Mouse (Mus musculus): Measurements from ENCODE around the gene Flt1. TPM values are rescaled to one million over a fixed set of nuclear protein-coding genes. Genes with fewer than 3 reads are reported as not detected.

Gene Flt1
- polyA plus RNA-seq, 1 experiment from 2014 or later = 9.9 TPM

DNA sequence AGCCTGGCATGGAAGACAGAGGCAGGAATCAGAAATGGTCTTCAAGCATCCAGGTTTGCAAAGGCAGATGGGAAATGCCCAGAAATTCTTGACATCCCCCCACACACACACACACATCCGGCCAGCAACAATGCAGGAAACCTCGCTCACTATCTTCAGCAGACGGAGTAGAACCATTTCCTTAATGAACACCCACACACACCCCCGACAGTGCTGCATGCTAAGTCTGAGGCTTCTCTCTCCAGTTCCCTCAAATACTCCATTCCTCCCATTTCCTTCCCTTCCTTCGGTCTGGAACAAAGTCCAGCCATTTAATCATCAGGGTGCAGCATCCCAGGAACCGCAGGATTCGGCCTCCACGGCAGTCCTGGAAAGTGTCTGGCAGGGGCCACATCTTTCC lies 4.4 kb downstream of the Flt1 start:
- WGBS = 30% methylated on average over 8 of the region's 8 CpGs
- Histone ChIP-seq H3K9me3 (no peaks in the 10 kb centered on the region), H3K9ac (no peak overlapping the region), H3K36me3 (replicated peaks) (no peaks in the 10 kb centered on the region), H3K4me3 (replicated peaks) (no peak overlapping the region), H3K27me3 (peaks cover 71% of the 10 kb centered on the region), H3K4me1 (peaks cover 16% of the 10 kb centered on the region), H3K4me2 (no peak overlapping the region), H3K27ac (no peak overlapping the region)
- no peak for ATAC-seq (ENCODE audit: low FRiP score)

DNA sequence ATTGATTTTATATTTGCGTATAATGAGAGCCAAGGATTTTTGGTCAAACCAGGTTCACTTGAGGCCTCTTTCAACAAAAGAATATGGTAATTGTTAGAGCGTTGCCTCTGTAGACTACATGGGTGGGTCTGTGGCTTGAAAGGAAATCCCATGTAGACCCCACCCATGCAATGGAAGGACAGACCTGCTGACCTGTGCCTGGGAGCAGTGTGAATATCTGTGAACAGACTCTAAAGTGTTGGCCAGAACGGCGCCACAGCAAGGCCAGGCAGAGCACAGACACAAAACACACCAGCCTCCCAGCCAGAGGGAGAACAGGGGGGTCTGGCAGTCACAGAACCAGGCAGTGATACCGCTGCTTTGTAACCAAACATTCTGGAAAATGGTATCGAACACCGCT lies 7.5 kb downstream of the Flt1 start:
- 91% methylated on average over 7 of the region's 7 CpGs for WGBS
- Histone ChIP-seq H3K36me3 (replicated peaks) (no peaks in the 10 kb centered on the region), H3K27me3 (peaks cover 46% of the 10 kb centered on the region), H3K9me3 (no peaks in the 10 kb centered on the region), H3K4me3 (replicated peaks) (no peak overlapping the region), H3K9ac (no peak overlapping the region), H3K27ac (no peak overlapping the region), H3K4me1 (no peaks in the 10 kb centered on the region), H3K4me2 (no peak overlapping the region)
- no peak for ATAC-seq (ENCODE audit: low FRiP score)

DNA sequence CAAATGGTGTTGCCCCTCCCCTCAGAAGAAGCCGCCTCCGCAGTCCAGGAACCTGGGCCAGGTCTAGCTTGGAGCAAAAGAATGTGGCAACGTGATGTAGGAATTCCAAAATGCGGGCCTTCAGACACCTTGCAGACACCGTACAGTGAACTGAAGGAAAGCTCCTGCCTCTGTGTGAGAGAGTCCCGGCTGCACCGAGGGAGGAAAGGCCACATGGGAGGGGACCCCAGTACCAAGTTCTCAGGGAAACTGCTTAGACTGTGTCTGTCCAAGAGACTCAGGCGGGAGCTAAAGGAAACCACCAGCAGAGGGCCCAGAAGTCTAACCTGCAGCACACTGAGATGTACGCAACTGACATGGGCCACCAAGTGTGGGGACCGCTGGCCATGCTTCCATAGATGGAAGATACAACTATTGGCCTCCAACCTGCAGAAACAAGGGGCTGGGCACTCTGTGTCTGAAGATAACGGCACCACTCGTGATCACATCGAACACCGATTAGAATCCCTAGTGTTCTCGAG lies 9.1 kb downstream of the Flt1 start:
- Histone ChIP-seq H3K9me3 (no peaks in the 10 kb centered on the region), H3K4me1 (no peaks in the 10 kb centered on the region), H3K9ac (no peak overlapping the region), H3K36me3 (replicated peaks) (no peaks in the 10 kb centered on the region), H3K4me3 (replicated peaks) (no peak overlapping the region), H3K27me3 (peaks cover 35% of the 10 kb centered on the region), H3K27ac (no peak overlapping the region), H3K4me2 (no peak overlapping the region)
- ATAC-seq (ENCODE audit: low FRiP score) = no peak
- 72% methylated on average over 15 of the region's 15 CpGs for WGBS

DNA sequence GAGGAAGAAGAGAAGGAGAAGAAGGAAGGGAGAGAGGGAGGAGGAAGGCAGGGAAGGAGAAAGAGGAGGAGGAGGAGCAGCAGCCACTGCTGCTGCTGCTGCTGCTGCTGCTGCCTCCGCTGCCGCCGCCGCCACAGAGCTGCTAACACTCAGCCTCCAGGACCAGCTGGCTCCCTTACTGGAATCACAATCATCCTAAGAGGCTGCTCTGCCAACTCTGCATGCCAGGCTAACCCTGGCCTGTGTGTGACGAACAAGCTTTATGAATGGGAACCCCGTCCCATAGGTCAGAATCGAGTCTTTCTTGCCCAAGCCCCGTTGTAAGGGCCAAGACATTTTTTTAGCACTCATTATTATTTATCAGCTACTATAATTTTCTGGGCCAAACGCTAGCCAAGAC lies 9.5 kb downstream of the Flt1 start:
- ATAC-seq (ENCODE audit: low FRiP score) = no peak

DNA sequence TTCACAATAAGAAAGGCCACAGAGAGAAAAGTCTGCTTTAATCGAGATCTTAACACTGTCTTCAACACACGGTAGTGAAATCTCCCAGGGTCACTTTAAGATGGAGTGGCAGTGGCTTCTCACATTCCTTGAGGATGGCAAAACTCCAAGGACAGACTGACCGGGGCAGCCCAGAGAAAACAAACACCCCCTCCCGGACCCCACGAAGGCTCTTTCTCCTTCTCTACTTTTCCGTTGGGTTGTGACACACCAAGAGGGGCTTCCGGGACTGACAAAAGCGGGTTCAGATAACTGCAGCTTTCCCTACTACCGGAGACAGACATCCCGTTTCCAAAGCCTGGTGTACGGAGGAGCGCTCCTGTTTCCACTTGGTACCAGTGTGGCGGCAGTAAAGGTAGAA lies 10.4 kb downstream of the Flt1 start:
- Histone ChIP-seq H3K4me1 (no peaks in the 10 kb centered on the region), H3K9me3 (no peaks in the 10 kb centered on the region), H3K4me3 (replicated peaks) (no peak overlapping the region), H3K9ac (no peak overlapping the region), H3K36me3 (replicated peaks) (no peaks in the 10 kb centered on the region), H3K4me2 (no peak overlapping the region), H3K27ac (no peak overlapping the region), H3K27me3 (peaks cover 21% of the 10 kb centered on the region)
- WGBS = 90% methylated on average over 13 of the region's 13 CpGs
- ATAC-seq (ENCODE audit: low FRiP score) = no peak

More for the DNA sequence above, 9.5 kb downstream of the Flt1 start:
- Histone ChIP-seq H3K4me3 (replicated peaks) (no peak overlapping the region), H3K27me3 (peaks cover 30% of the 10 kb centered on the region), H3K9ac (no peak overlapping the region), H3K27ac (no peak overlapping the region), H3K4me1 (no peaks in the 10 kb centered on the region), H3K36me3 (replicated peaks) (no peaks in the 10 kb centered on the region), H3K9me3 (no peaks in the 10 kb centered on the region), H3K4me2 (no peak overlapping the region)
- 80% methylated on average over 9 of the region's 9 CpGs for WGBS

DNA sequence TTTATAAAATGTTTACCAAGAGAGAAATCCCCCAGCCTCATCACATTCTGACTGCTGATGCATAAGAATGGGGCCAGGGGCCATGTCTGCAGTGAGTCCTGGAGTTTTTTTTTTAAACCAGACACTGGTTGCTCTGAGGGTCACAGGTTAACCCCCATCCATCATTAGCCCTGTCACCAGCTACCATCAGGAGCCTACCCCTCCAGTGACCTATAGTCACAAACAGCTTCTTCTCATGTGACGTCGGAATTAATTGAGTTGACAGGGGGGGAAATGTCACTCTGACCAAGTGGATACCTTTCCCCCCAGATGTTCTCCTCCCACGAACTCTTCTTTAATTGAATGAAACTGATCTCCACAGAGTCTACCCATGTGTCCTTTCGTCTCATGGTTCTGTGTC lies 17.3 kb downstream of the Flt1 start:
- Histone ChIP-seq H3K4me3 (replicated peaks) (no peak overlapping the region), H3K27ac (no peak overlapping the region), H3K9me3 (no peaks in the 10 kb centered on the region), H3K36me3 (replicated peaks) (no peaks in the 10 kb centered on the region), H3K9ac (no peak overlapping the region), H3K27me3 (no peaks in the 10 kb centered on the region), H3K4me1 (no peaks in the 10 kb centered on the region), H3K4me2 (no peak overlapping the region)
- ATAC-seq (ENCODE audit: low FRiP score) = no peak
- 81% methylated on average over 4 of the region's 4 CpGs for WGBS

DNA sequence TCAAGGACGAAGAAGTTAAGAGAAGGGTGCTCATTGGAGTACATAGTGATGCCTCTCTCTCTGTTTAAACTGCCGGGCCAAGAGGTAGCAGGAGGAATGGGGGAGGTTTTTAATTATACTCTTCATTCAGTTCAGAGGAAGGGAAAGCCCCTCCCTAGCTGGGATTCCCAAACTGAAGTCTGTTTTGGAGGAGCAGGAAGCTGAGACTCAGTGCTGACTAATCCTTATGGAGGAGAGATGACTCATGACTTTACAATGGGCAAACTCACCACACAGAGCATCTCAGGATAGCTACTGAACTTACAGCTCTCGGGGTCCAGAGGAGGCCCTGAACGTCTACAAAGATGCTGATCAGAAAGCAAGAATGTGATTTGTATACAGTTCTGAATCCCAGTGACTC lies 18.3 kb downstream of the Flt1 start:
- Histone ChIP-seq H3K4me2 (no peak overlapping the region), H3K27me3 (no peaks in the 10 kb centered on the region), H3K4me1 (no peaks in the 10 kb centered on the region), H3K9me3 (no peaks in the 10 kb centered on the region), H3K9ac (no peak overlapping the region), H3K36me3 (replicated peaks) (no peaks in the 10 kb centered on the region), H3K4me3 (replicated peaks) (no peak overlapping the region), H3K27ac (no peak overlapping the region)
- WGBS = 51% methylated on average over 4 of the region's 4 CpGs
- no peak for ATAC-seq (ENCODE audit: low FRiP score)

DNA sequence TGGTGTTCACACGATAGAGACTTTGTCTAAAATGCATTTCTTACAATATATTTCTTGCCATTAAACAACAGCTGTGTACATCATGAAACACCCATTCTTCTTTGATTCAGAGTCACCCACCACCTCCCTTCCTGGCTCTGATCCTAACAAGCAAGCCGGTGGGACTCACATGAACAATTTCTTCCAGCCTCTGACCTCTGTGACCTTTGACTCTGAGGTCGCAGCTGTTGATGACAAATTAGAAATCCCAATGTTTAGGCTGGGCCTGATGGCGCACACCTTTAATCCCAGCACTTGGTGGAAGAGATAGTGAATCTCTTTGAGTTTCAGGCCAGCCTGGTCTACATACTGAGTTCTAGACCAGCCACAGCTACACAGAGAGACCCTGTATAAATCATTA lies 20.9 kb downstream of the Flt1 start:
- H3K9ac ChIP-seq = no peak overlapping the region
- no peak overlapping the region for H3K4me3 ChIP-seq (replicated peaks)
- no peaks in the 10 kb centered on the region for H3K36me3 ChIP-seq (replicated peaks)
- no peaks in the 10 kb centered on the region for H3K4me1 ChIP-seq
- H3K4me2 ChIP-seq = no peak overlapping the region
- H3K27ac ChIP-seq = no peak overlapping the region
- 64% methylated on average over 4 of the region's 4 CpGs for WGBS
- ATAC-seq (ENCODE audit: low FRiP score) = no peak
- H3K27me3 ChIP-seq = no peaks in the 10 kb centered on the region
- no peaks in the 10 kb centered on the region for H3K9me3 ChIP-seq

DNA sequence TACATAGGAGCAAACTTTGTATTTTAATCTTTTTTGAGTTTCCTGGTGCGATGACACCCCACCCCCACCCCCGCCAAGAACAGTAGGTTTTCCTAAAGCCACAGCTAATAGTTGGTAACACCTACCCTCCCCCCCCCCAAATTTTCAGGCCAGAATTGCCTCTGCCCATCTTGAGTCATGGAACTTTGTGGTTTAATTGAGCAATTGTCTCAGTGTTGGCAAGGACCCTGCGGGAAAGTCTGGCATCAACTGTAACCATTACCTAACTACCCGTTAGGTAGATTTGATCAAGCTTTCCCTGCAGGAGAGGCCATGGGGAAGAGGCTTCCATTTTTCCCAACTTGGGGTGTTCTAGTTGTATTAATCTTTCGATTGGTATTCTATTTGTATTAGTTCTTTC lies 23.4 kb downstream of the Flt1 start:
- 92% methylated on average over 5 of the region's 5 CpGs for WGBS
- no peak for ATAC-seq (ENCODE audit: low FRiP score)
- Histone ChIP-seq H3K4me2 (no peak overlapping the region), H3K36me3 (replicated peaks) (no peaks in the 10 kb centered on the region), H3K4me3 (replicated peaks) (no peak overlapping the region), H3K4me1 (no peaks in the 10 kb centered on the region), H3K27ac (no peak overlapping the region), H3K9ac (no peak overlapping the region), H3K9me3 (no peaks in the 10 kb centered on the region), H3K27me3 (no peaks in the 10 kb centered on the region)

DNA sequence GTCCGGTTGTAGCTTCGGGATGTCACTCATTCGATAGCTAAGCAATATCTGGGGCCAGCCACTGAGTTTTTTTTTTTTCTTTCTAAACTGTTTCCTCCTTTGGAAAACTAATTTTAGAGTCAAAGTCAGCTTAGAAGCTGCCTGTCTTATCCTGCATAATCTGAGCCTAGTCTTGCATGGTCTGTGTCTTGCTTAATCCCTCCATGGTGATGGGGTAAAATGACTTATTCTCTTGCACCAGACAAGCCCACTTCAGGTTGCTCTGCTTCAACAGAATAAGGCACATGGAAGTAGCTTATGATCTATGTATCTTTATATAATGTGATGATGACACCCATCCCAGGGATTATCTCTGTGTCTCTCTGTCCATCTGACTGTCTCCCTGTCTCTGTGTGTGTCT lies 24.8 kb downstream of the Flt1 start:
- no peak overlapping the region for H3K4me3 ChIP-seq (replicated peaks)
- H3K4me2 ChIP-seq = no peak overlapping the region
- ATAC-seq (ENCODE audit: low FRiP score) = no peak
- H3K9ac ChIP-seq = no peak overlapping the region
- no peaks in the 10 kb centered on the region for H3K27me3 ChIP-seq
- H3K27ac ChIP-seq = no peak overlapping the region
- no peaks in the 10 kb centered on the region for H3K36me3 ChIP-seq (replicated peaks)
- 97% methylated on average over 3 of the region's 3 CpGs for WGBS
- H3K4me1 ChIP-seq = no peaks in the 10 kb centered on the region
- no peaks in the 10 kb centered on the region for H3K9me3 ChIP-seq

DNA sequence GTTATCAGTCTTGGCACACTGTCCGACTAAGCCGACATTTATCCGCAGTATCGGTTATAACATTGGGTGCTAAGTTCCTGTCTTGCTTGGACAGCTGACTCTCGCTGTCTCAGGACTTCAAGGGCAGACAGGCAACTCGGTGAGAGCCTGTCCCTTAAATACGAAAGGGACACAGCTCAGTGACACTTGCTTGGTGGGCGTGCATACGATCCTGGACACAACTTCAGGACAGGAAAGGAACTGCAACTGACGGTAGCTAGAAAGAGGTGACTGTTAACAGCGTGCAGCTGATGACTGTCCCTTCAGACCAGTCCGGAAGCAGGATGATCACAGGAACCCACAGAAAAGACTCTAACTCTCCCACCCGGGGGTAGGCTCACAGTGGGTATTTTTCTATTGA lies 27.8 kb downstream of the Flt1 start:
- Histone ChIP-seq H3K4me2 (no peak overlapping the region), H3K4me1 (no peaks in the 10 kb centered on the region), H3K4me3 (replicated peaks) (no peak overlapping the region), H3K9me3 (no peaks in the 10 kb centered on the region), H3K27me3 (no peaks in the 10 kb centered on the region), H3K9ac (no peak overlapping the region), H3K27ac (no peak overlapping the region), H3K36me3 (replicated peaks) (no peaks in the 10 kb centered on the region)
- ATAC-seq (ENCODE audit: low FRiP score) = no peak
- WGBS = 38% methylated on average over 13 of the region's 13 CpGs

DNA sequence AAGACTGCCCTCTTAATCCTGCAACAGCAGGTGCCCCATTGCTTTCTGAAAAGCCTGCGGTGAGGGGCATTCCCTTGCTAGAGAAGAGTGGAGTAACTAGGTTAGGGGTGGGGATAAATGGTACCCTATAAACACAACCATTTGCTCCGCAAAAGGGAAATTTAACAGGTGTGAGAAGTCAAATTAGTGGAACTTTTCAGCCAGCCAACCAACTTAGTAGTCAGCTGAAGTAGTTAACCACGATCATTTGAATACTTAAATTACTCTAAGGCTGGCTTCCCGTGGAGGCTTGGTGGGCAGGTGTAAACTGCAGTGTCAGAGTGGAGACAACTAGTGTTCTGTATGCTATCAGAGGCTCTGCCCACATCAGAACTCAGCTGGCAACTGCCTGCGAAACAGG lies 28.6 kb downstream of the Flt1 start:
- ATAC-seq (ENCODE audit: low FRiP score) = no peak
- no peaks in the 10 kb centered on the region for H3K9me3 ChIP-seq
- H3K4me3 ChIP-seq (replicated peaks) = no peak overlapping the region
- no peak overlapping the region for H3K27ac ChIP-seq
- H3K4me1 ChIP-seq = no peaks in the 10 kb centered on the region
- no peaks in the 10 kb centered on the region for H3K36me3 ChIP-seq (replicated peaks)
- no peak overlapping the region for H3K9ac ChIP-seq
- no peak overlapping the region for H3K4me2 ChIP-seq
- 24% methylated on average over 5 of the region's 5 CpGs for WGBS
- H3K27me3 ChIP-seq = no peaks in the 10 kb centered on the region

DNA sequence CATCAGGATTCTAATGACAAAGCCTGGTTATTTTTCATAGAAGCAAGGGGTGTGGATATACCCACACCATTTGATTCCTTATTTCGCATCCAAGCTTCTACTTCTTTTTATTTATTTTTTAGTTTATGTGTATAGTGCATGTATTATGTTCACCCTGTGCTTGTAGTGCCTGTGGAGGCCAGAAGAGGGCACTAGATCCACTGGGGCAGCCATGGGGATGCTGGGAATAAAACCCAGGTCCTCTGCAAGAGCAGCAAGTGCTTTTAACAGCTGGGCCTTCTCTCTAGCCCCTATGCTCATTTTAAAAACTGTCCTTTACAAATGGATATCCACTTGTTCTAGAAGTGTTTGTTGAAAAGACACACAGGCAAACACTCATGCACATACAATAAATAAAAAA lies 33.2 kb downstream of the Flt1 start:
- Histone ChIP-seq H3K9me3 (no peaks in the 10 kb centered on the region), H3K4me1 (no peaks in the 10 kb centered on the region), H3K4me2 (no peak overlapping the region), H3K27ac (no peak overlapping the region), H3K36me3 (replicated peaks) (no peaks in the 10 kb centered on the region), H3K9ac (no peak overlapping the region), H3K4me3 (replicated peaks) (no peak overlapping the region), H3K27me3 (no peaks in the 10 kb centered on the region)
- WGBS = 82% methylated on average over 1 of the region's 1 CpGs
- no peak for ATAC-seq (ENCODE audit: low FRiP score)

Measured in forebrain, embryonic 12.5 days (tissue).